Mouse (Mus musculus): ENCODE measurements at regions not wholly inside any gene's neighbourhood (a gene's known extent, or its start where the extent isn't known, plus 50 kb on each side); places are given as distances from the start of the nearest gene placed in this dataset.

DNA sequence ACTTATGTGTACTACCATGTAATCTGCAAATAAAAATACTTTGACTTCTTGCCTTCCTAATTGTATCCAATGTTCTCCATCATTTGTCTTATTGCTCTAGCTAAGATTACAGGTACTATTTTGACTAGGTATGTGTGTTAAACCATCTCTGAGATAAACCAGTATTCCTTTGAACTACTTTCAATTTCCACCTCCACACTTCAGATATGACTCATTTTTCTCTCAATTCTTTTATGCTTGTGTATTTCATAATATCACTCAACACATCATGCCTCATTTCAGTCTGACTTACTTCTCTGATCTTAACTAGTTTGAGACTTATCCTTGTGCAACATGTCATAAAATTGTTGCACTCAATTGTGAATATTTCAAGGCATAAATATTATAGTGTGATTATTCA lies 388.9 kb downstream of the Arl4a start:
- no peak overlapping the region for H3K27ac ChIP-seq (ENCODE audit: low read depth, low read length)
- H3K27me3 ChIP-seq (ENCODE audit: control insufficient read depth, insufficient read depth, low read length): no peaks in the 10 kb centered on the region
- no peak for DNase-seq (ENCODE audit: low spot score)
- no peak overlapping the region for H3K9ac ChIP-seq (ENCODE audit: low read length)
- no peaks in the 10 kb centered on the region for H3K4me1 ChIP-seq (ENCODE audit: control insufficient read depth, insufficient read depth, low read length)
- H3K4me2 ChIP-seq (ENCODE audit: low read depth): no peak overlapping the region
- no peak for ATAC-seq (ENCODE audit: insufficient read depth, low FRiP score, low TSS enrichment)
- H3K4me3 ChIP-seq (ENCODE audit: low read depth, low read length): no peak overlapping the region
- no peaks in the 10 kb centered on the region for H3K9me3 ChIP-seq (ENCODE audit: control insufficient read depth, low read length)
- H3K36me3 ChIP-seq (ENCODE audit: control insufficient read depth, insufficient read depth, low read length): no peaks in the 10 kb centered on the region

DNA sequence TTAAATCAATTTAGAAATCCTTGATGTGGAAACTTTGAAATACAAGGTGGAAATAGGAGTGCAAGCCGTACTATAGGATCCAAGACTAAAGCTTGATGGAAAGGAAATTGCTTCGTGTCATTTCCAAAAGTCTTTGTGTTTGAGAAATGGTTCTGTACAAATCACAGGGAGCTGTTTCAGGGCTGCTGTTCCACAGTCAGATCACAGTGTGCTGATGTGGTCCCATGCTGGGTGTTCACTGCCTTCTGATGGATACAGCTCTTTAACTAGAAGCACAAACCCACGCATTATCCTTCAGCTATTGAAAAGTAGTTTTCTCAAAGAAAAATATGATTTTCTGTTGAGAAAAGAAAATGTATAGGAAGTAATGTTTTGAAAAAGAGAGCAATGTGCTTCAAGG lies 391.3 kb downstream of the Arl4a start:
- H3K9me3 ChIP-seq (ENCODE audit: control insufficient read depth, low read length): no peaks in the 10 kb centered on the region
- H3K4me3 ChIP-seq (ENCODE audit: low read depth, low read length): no peak overlapping the region
- DNase-seq (ENCODE audit: low spot score): no peak
- no peaks in the 10 kb centered on the region for H3K36me3 ChIP-seq (ENCODE audit: control insufficient read depth, insufficient read depth, low read length)
- ATAC-seq (ENCODE audit: insufficient read depth, low FRiP score, low TSS enrichment): no peak
- 81% methylated on average over 3 of the region's 3 CpGs for WGBS
- no peaks in the 10 kb centered on the region for H3K27me3 ChIP-seq (ENCODE audit: control insufficient read depth, insufficient read depth, low read length)
- H3K27ac ChIP-seq (ENCODE audit: low read depth, low read length): no peak overlapping the region
- H3K4me1 ChIP-seq (ENCODE audit: control insufficient read depth, insufficient read depth, low read length): no peaks in the 10 kb centered on the region
- H3K4me2 ChIP-seq (ENCODE audit: low read depth): no peak overlapping the region
- H3K9ac ChIP-seq (ENCODE audit: low read length): no peak overlapping the region

DNA sequence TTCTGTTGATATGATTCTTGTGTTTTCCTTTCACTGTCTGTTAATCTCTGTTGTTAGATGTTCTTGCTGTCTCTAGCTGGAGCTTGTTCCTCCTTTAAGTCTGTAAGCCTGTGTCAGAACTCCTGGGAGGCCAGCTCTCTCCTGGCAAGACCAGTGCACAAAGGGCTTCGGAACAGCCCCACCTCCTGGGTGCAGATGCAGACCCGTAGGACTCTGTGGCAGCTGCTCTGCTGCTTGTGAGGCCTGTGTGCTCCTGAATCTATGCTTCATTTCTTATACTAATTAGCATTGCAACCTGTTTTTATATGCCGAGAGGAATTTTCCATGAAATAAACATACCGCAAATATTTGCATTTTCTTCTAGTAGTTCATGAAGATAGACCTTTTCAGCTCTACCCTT lies 392.2 kb downstream of the Arl4a start:
- H3K36me3 ChIP-seq (ENCODE audit: control insufficient read depth, insufficient read depth, low read length): no peaks in the 10 kb centered on the region
- no peak overlapping the region for H3K9ac ChIP-seq (ENCODE audit: low read length)
- no peaks in the 10 kb centered on the region for H3K9me3 ChIP-seq (ENCODE audit: control insufficient read depth, low read length)
- no peak overlapping the region for H3K4me2 ChIP-seq (ENCODE audit: low read depth)
- no peak overlapping the region for H3K4me3 ChIP-seq (ENCODE audit: low read depth, low read length)
- no peaks in the 10 kb centered on the region for H3K27me3 ChIP-seq (ENCODE audit: control insufficient read depth, insufficient read depth, low read length)
- 74% methylated on average over 4 of the region's 4 CpGs for WGBS
- DNase-seq (ENCODE audit: low spot score) (no peak), ATAC-seq (ENCODE audit: insufficient read depth, low FRiP score, low TSS enrichment) (no peak)
- H3K4me1 ChIP-seq (ENCODE audit: control insufficient read depth, insufficient read depth, low read length): no peaks in the 10 kb centered on the region
- H3K27ac ChIP-seq (ENCODE audit: low read depth, low read length): no peak overlapping the region

DNA sequence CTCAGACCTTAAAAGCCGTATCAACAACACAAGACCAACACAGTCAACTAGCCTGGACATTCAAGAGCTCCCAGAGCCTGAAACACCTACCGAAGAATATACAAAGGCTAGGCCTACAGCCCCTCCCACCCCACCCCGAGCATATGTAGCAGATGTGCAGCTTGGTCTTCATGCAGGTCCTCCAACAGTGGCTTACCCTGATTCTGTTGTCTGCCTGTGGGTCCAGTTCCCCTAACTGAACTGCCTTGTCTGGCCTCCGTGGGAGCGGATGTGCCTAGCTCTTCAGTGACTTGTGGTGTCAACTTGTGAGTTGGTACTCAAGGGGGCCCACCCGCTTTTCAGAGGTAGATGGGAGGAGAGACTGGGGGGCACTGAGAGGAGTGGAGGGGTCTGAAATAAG lies 398.6 kb downstream of the Arl4a start:
- WGBS: 89% methylated on average over 6 of the region's 6 CpGs
- no peak for ATAC-seq (ENCODE audit: insufficient read depth, low FRiP score, low TSS enrichment)
- no peak overlapping the region for H3K4me2 ChIP-seq (ENCODE audit: low read depth)
- DNase-seq (ENCODE audit: low spot score): no peak
- no peak overlapping the region for H3K4me3 ChIP-seq (ENCODE audit: low read depth, low read length)
- no peaks in the 10 kb centered on the region for H3K36me3 ChIP-seq (ENCODE audit: control insufficient read depth, insufficient read depth, low read length)
- no peaks in the 10 kb centered on the region for H3K27me3 ChIP-seq (ENCODE audit: control insufficient read depth, insufficient read depth, low read length)
- no peaks in the 10 kb centered on the region for H3K4me1 ChIP-seq (ENCODE audit: control insufficient read depth, insufficient read depth, low read length)
- no peak overlapping the region for H3K9ac ChIP-seq (ENCODE audit: low read length)
- no peaks in the 10 kb centered on the region for H3K9me3 ChIP-seq (ENCODE audit: control insufficient read depth, low read length)
- no peak overlapping the region for H3K27ac ChIP-seq (ENCODE audit: low read depth, low read length)

DNA sequence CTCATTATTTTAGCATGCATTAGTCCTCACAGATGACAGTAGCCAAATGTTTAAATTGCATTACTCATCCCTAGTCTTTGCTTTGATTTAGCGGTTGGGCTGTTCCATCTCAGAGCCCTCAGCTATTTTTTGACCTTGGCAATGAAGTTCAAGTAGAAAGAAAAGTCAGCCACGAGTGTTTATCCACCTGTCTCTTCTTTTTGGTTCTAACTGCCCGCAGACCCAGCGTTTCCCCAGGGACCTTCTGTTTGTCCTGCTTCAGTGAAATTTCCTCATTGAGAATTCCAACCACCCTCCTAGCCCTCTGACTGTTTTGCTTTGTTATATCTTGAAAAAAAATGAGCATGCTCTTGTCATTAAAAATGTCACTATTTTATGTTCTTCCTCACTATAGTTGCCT lies 403.5 kb downstream of the Arl4a start:
- 59% methylated on average over 4 of the region's 4 CpGs for WGBS

DNA sequence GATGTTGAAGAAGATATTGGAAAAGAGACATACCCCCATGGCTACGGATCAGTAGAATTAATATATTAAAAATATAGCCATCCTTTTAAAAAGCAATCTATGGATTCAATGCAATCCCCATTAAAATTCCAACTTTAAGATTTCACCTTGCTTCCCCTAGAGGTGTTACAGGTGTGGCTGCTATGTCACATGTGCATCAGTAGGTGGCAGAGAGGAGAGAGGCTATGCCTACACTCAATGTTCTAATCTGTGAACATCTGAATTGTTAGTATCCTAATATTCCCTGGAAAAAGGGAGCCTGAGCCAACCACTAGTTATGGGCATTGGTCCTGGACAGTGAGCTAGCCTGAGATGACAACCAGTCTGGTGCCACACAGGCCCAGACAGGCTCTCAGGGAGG lies 416.6 kb downstream of the Arl4a start:
- 95% methylated on average over 1 of the region's 1 CpGs for WGBS
- Histone ChIP-seq H3K4me2 (ENCODE audit: low read depth) (no peak overlapping the region), H3K27me3 (ENCODE audit: control insufficient read depth, insufficient read depth, low read length) (no peaks in the 10 kb centered on the region), H3K4me3 (ENCODE audit: low read depth, low read length) (no peak overlapping the region), H3K27ac (ENCODE audit: low read depth, low read length) (no peak overlapping the region), H3K9ac (ENCODE audit: low read length) (no peak overlapping the region), H3K36me3 (ENCODE audit: control insufficient read depth, insufficient read depth, low read length) (no peaks in the 10 kb centered on the region), H3K9me3 (ENCODE audit: control insufficient read depth, low read length) (no peaks in the 10 kb centered on the region), H3K4me1 (ENCODE audit: control insufficient read depth, insufficient read depth, low read length) (no peaks in the 10 kb centered on the region)
- DNase-seq (ENCODE audit: low spot score) (no peak), ATAC-seq (ENCODE audit: insufficient read depth, low FRiP score, low TSS enrichment) (no peak)

More for the DNA sequence above, 403.5 kb downstream of the Arl4a start:
- Histone ChIP-seq H3K36me3 (ENCODE audit: control insufficient read depth, insufficient read depth, low read length) (no peaks in the 10 kb centered on the region), H3K4me1 (ENCODE audit: control insufficient read depth, insufficient read depth, low read length) (no peaks in the 10 kb centered on the region), H3K4me2 (ENCODE audit: low read depth) (no peak overlapping the region), H3K4me3 (ENCODE audit: low read depth, low read length) (no peak overlapping the region), H3K27ac (ENCODE audit: low read depth, low read length) (no peak overlapping the region), H3K9ac (ENCODE audit: low read length) (no peak overlapping the region), H3K9me3 (ENCODE audit: control insufficient read depth, low read length) (no peaks in the 10 kb centered on the region), H3K27me3 (ENCODE audit: control insufficient read depth, insufficient read depth, low read length) (no peaks in the 10 kb centered on the region)
- no peak for ATAC-seq (ENCODE audit: insufficient read depth, low FRiP score, low TSS enrichment)
- no peak for DNase-seq (ENCODE audit: low spot score)

DNA sequence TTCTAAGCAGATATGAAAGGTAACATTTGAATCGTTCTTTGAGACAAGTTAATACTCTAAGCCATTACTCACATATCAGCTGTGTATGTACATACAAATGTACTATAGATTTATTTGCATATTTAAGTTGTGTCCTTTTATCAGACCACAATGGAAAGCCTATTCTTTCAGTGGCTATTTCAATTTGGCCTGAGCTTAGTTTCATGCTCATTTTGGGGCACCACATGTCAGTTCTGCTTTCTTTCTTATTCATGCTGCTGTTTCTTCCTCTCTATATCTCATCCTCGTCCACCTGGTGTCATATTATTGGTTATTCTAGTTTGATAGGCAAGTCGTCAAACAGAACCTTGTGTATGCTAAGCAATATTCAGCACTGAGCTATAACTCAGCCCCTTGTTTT lies 432.5 kb downstream of the Arl4a start:
- DNase-seq (ENCODE audit: low spot score) (no peak), ATAC-seq (ENCODE audit: insufficient read depth, low FRiP score, low TSS enrichment) (no peak)
- no peaks in the 10 kb centered on the region for H3K36me3 ChIP-seq (ENCODE audit: control insufficient read depth, insufficient read depth, low read length)
- WGBS: 74% methylated on average over 3 of the region's 3 CpGs
- no peak overlapping the region for H3K4me3 ChIP-seq (ENCODE audit: low read depth, low read length)
- no peak overlapping the region for H3K4me2 ChIP-seq (ENCODE audit: low read depth)
- H3K9me3 ChIP-seq (ENCODE audit: control insufficient read depth, low read length): no peaks in the 10 kb centered on the region
- H3K27ac ChIP-seq (ENCODE audit: low read depth, low read length): no peak overlapping the region
- H3K9ac ChIP-seq (ENCODE audit: low read length): no peak overlapping the region
- H3K27me3 ChIP-seq (ENCODE audit: control insufficient read depth, insufficient read depth, low read length): no peaks in the 10 kb centered on the region
- H3K4me1 ChIP-seq (ENCODE audit: control insufficient read depth, insufficient read depth, low read length): no peaks in the 10 kb centered on the region

DNA sequence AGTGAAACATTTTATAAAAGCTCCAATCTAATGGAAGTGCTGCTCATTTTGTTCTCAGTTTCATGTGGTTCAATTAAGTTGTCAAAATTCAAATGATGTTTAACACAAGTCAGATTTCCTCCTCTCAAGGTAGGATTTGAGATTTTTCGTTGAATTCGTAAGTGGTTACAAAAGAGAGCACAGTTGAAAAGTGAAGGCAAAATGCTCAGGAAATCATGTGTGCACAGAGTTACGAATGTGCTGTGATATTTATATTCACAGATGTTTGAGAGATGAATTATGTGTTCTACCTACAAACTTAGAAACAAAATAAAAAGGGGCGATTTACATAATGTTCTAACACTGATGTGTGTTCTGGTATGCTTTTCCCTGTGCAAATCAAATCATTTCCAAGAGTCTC lies 433.1 kb downstream of the Arl4a start:
- Histone ChIP-seq H3K36me3 (ENCODE audit: control insufficient read depth, insufficient read depth, low read length) (no peaks in the 10 kb centered on the region), H3K27ac (ENCODE audit: low read depth, low read length) (no peak overlapping the region), H3K9me3 (ENCODE audit: control insufficient read depth, low read length) (no peaks in the 10 kb centered on the region), H3K9ac (ENCODE audit: low read length) (no peak overlapping the region), H3K4me1 (ENCODE audit: control insufficient read depth, insufficient read depth, low read length) (no peaks in the 10 kb centered on the region), H3K27me3 (ENCODE audit: control insufficient read depth, insufficient read depth, low read length) (no peaks in the 10 kb centered on the region), H3K4me3 (ENCODE audit: low read depth, low read length) (no peak overlapping the region), H3K4me2 (ENCODE audit: low read depth) (no peak overlapping the region)
- DNase-seq (ENCODE audit: low spot score) (no peak), ATAC-seq (ENCODE audit: insufficient read depth, low FRiP score, low TSS enrichment) (no peak)
- 89% methylated on average over 4 of the region's 4 CpGs for WGBS

DNA sequence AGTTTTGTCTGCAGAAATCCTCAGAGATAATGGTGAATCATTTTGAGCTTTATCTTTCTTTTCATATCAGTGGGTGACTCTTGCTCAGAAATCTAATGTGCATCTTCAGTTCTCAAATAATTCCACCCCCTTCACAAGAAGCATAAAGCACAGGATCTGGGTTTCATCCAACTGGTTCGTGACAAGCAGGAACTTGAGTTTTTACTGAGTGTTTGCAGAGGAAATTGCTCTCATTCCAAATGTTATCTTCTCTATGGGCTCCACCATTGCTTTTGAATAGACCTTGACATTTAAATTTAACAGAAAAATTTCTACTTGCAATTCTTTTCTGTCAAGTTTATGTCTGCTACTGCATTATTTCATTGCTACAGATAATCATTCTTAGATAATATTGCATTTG lies 443.1 kb downstream of the Arl4a start:
- ATAC-seq (ENCODE audit: insufficient read depth, low FRiP score, low TSS enrichment): no peak
- no peak overlapping the region for H3K4me3 ChIP-seq (ENCODE audit: low read depth, low read length)
- H3K27me3 ChIP-seq (ENCODE audit: control insufficient read depth, insufficient read depth, low read length): no peaks in the 10 kb centered on the region
- no peak overlapping the region for H3K4me2 ChIP-seq (ENCODE audit: low read depth)
- H3K9me3 ChIP-seq (ENCODE audit: control insufficient read depth, low read length): no peaks in the 10 kb centered on the region
- no peak overlapping the region for H3K9ac ChIP-seq (ENCODE audit: low read length)
- WGBS: 76% methylated on average over 1 of the region's 1 CpGs
- no peak overlapping the region for H3K27ac ChIP-seq (ENCODE audit: low read depth, low read length)
- no peaks in the 10 kb centered on the region for H3K36me3 ChIP-seq (ENCODE audit: control insufficient read depth, insufficient read depth, low read length)
- no peak for DNase-seq (ENCODE audit: low spot score)
- no peaks in the 10 kb centered on the region for H3K4me1 ChIP-seq (ENCODE audit: control insufficient read depth, insufficient read depth, low read length)

All from neural tube, embryonic 11.5 days (tissue).